Mouse (Mus musculus) G1E (cell line): ENCODE data around the gene Gcn1l1.

ENCODE experiments used
- CTCF ChIP-seq: IDR thresholded peaks from 2 replicates; pipeline ENCODE4 v1.5.1; 2012; ENCODE audit warnings: low read depth, low read length, inconsistent platforms, mixed read lengths
- GATA1 ChIP-seq: IDR thresholded peaks from 2 replicates; pipeline ENCODE4 v1.6.1; 2012; ENCODE audit warnings: borderline replicate concordance, low read length, inconsistent platforms, mixed read lengths
- TAL1 ChIP-seq: conservative IDR thresholded peaks from 2 replicates; pipeline ENCODE4 v1.6.1; 2012; ENCODE audit warnings: low read depth, low read length, inconsistent platforms, mixed read lengths

GRCm38 (mm10) chr5:115538017-115538692 is 26.9 kb upstream of the Gcn1l1 start:
- TF ChIP-seq CTCF: no peak
- no peak for TF ChIP-seq GATA1
- no peak for TF ChIP-seq TAL1
